Mouse (Mus musculus): Measurements from ENCODE around the gene Hopx.

DNA sequence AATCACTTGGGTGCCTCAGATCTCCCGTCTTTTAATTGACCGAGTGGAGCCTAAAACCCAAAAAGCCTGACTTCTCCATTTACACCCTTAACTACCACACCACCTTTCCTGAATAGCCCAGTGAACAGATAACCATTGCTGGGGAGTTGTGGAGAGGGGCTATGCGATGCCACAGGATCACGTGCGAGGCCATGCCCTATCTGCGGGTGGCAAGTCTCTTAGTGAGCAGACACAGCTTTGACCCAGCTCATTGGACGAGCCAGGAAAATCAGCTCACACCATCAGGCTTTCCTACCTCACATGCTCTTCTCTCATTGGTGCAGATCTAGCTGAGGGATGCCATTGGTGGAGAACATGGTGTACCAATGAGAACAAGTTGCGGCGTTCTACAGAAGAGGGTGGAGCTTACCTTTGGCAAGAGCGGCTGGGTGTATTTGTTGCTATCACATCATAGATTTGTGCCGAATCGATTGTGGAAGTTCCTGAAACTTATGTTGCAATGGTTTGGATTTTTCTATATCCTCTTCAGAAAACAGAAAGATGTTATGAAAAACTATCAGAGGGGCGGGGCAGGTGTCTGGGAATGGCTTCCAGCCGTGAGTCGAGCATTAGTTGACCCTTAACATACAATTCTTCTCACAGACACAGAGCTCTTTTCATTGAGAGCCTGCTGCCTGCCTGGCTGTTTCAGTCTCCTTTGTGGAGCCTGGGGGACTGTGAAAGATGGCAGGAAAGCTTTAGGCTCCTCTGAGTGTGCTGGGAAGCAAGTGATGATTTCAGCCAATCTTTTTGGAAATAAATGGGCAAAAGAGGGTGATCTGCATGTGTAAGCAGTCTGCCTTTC is 12.2 kb downstream of the Hopx start:
- TF ChIP-seq CTCF (IDR thresholded peaks at IDR 0.05; ENCODE audit: borderline replicate concordance, control insufficient read depth, extremely low read depth, insufficient read depth, low read length, poor library complexity) (no peak), POLR2A (IDR thresholded peaks at IDR 0.05; ENCODE audit: control insufficient read depth, extremely low read depth, insufficient read depth, low read length, poor library complexity) (no peak)
